Mouse (Mus musculus) ovary, postnatal 14 days (tissue): ENCODE measurements around the gene Cpped1.

Experiments
- DNase-seq: peaks from one replicate; pipeline ENCODE4 v3.0.0; 2022; ENCODE audit warnings: low spot score

Gene Cpped1

GRCm38 (mm10) chr16:11757951-11758350 lies 151.3 kb downstream of the Cpped1 start:
- no peak for DNase-seq

- no peak for DNase-seq
Measured at GRCm38 (mm10) chr16:11757471-11757870, 151.8 kb downstream of the Cpped1 start.

- no peak for DNase-seq
Measured at GRCm38 (mm10) chr16:11756598-11757245, 152.5 kb downstream of the Cpped1 start.

GRCm38 (mm10) chr16:11755281-11756066 lies 153.8 kb downstream of the Cpped1 start:
- no peak for DNase-seq

GRCm38 (mm10) chr16:11754136-11754535 lies 155.1 kb downstream of the Cpped1 start:
- no peak for DNase-seq
